Mouse (Mus musculus): ENCODE measurements around the gene Bicc1.

- TF ChIP-seq CTCF (IDR thresholded peaks at IDR 0.05; ENCODE audit: borderline replicate concordance, control insufficient read depth, extremely low read depth, insufficient read depth, low read length, poor library complexity) = no peak
- no peak for TF ChIP-seq POLR2A (IDR thresholded peaks at IDR 0.05; ENCODE audit: control insufficient read depth, extremely low read depth, insufficient read depth, low read length, poor library complexity)
Measured at GRCm38 (mm10) chr10:71188681-71189080, 29.2 kb upstream of the Bicc1 start.
